Mouse (Mus musculus): ENCODE measurements around the gene Capn12. TPM values are rescaled to one million over a fixed set of nuclear protein-coding genes. Genes with fewer than 3 reads are reported as not detected.

Gene Capn12
- polyA plus RNA-seq, 1 experiment: 0.39 TPM

- H3K36me3 ChIP-seq (ENCODE audit: control insufficient read depth, insufficient read depth): no peaks in the 10 kb centered on the region
- H3K79me3 ChIP-seq (ENCODE audit: low read depth): no peaks in the 10 kb centered on the region
- no peaks in the 10 kb centered on the region for H3K27me3 ChIP-seq (ENCODE audit: control insufficient read depth, insufficient read depth, insufficient read length)
- TF ChIP-seq CEBPB (IDR thresholded peaks at IDR 0.05; ENCODE audit: low read depth) (no peak), CTCF (IDR thresholded peaks at IDR 0.05; ENCODE audit: control insufficient read depth, insufficient read depth, insufficient read length) (no peak), MAX (IDR thresholded peaks at IDR 0.05) (no peak), FOSL1 (IDR thresholded peaks at IDR 0.05; ENCODE audit: insufficient read depth, low read length, poor library complexity, severe bottlenecking) (no peak), MYOD1 (IDR thresholded peaks at IDR 0.05; ENCODE audit: control insufficient read depth, insufficient read length, low read depth) (no peak), USF1 (IDR thresholded peaks at IDR 0.05; ENCODE audit: low read depth) (no peak), MYOG (IDR thresholded peaks at IDR 0.05; ENCODE audit: control insufficient read depth, extremely low read depth, insufficient read length) (no peak)
- H3K4me3 ChIP-seq (ENCODE audit: insufficient read depth, poor library complexity, severe bottlenecking): no peak overlapping the region
- no peaks in the 10 kb centered on the region for H3K79me2 ChIP-seq (ENCODE audit: control insufficient read depth, insufficient read depth)
- no peak overlapping the region for H3ac ChIP-seq (ENCODE audit: control insufficient read depth, insufficient read length, low read depth)
Observed at GRCm38 (mm10) chr7:28847273-28847672, 33.9 kb upstream of the Capn12 start.

GRCm38 (mm10) chr7:28849700-28850236, 31.5 kb upstream of the Capn12 start:
- no peaks in the 10 kb centered on the region for H3K27me3 ChIP-seq (ENCODE audit: control insufficient read depth, insufficient read depth, insufficient read length)
- H3ac ChIP-seq (ENCODE audit: control insufficient read depth, insufficient read length, low read depth): no peak overlapping the region
- TF ChIP-seq USF1 (IDR thresholded peaks at IDR 0.05; ENCODE audit: low read depth) (no peak), CEBPB (IDR thresholded peaks at IDR 0.05; ENCODE audit: low read depth) (no peak), MYOG (IDR thresholded peaks at IDR 0.05; ENCODE audit: control insufficient read depth, extremely low read depth, insufficient read length) (no peak), CTCF (IDR thresholded peaks at IDR 0.05; ENCODE audit: control insufficient read depth, insufficient read depth, insufficient read length) (no peak), FOSL1 (IDR thresholded peaks at IDR 0.05; ENCODE audit: insufficient read depth, low read length, poor library complexity, severe bottlenecking) (no peak), MYOD1 (IDR thresholded peaks at IDR 0.05; ENCODE audit: control insufficient read depth, insufficient read length, low read depth) (no peak), MAX (IDR thresholded peaks at IDR 0.05) (no peak)
- H3K36me3 ChIP-seq (ENCODE audit: control insufficient read depth, insufficient read depth): no peaks in the 10 kb centered on the region
- H3K4me3 ChIP-seq (ENCODE audit: insufficient read depth, poor library complexity, severe bottlenecking): no peak overlapping the region
- no peaks in the 10 kb centered on the region for H3K79me2 ChIP-seq (ENCODE audit: control insufficient read depth, insufficient read depth)
- H3K79me3 ChIP-seq (ENCODE audit: low read depth): no peaks in the 10 kb centered on the region

GRCm38 (mm10) chr7:28850642-28851041, 30.6 kb upstream of the Capn12 start:
- Histone ChIP-seq H3K79me3 (ENCODE audit: low read depth) (no peaks in the 10 kb centered on the region), H3K4me3 (ENCODE audit: insufficient read depth, poor library complexity, severe bottlenecking) (no peak overlapping the region), H3ac (ENCODE audit: control insufficient read depth, insufficient read length, low read depth) (no peak overlapping the region), H3K36me3 (ENCODE audit: control insufficient read depth, insufficient read depth) (no peaks in the 10 kb centered on the region), H3K27me3 (ENCODE audit: control insufficient read depth, insufficient read depth, insufficient read length) (no peaks in the 10 kb centered on the region), H3K79me2 (ENCODE audit: control insufficient read depth, insufficient read depth) (no peaks in the 10 kb centered on the region)
- TF ChIP-seq MYOG (IDR thresholded peaks at IDR 0.05; ENCODE audit: control insufficient read depth, extremely low read depth, insufficient read length) (no peak), MAX (IDR thresholded peaks at IDR 0.05) (no peak), MYOD1 (IDR thresholded peaks at IDR 0.05; ENCODE audit: control insufficient read depth, insufficient read length, low read depth) (no peak), USF1 (IDR thresholded peaks at IDR 0.05; ENCODE audit: low read depth) (no peak), CEBPB (IDR thresholded peaks at IDR 0.05; ENCODE audit: low read depth) (no peak), CTCF (IDR thresholded peaks at IDR 0.05; ENCODE audit: control insufficient read depth, insufficient read depth, insufficient read length) (no peak), FOSL1 (IDR thresholded peaks at IDR 0.05; ENCODE audit: insufficient read depth, low read length, poor library complexity, severe bottlenecking) (no peak)

- Histone ChIP-seq H3K4me3 (ENCODE audit: insufficient read depth, poor library complexity, severe bottlenecking) (no peak overlapping the region), H3K79me2 (ENCODE audit: control insufficient read depth, insufficient read depth) (no peaks in the 10 kb centered on the region), H3K79me3 (ENCODE audit: low read depth) (no peaks in the 10 kb centered on the region), H3K36me3 (ENCODE audit: control insufficient read depth, insufficient read depth) (no peaks in the 10 kb centered on the region), H3K27me3 (ENCODE audit: control insufficient read depth, insufficient read depth, insufficient read length) (no peaks in the 10 kb centered on the region), H3ac (ENCODE audit: control insufficient read depth, insufficient read length, low read depth) (no peak overlapping the region)
- TF ChIP-seq MYOG (IDR thresholded peaks at IDR 0.05; ENCODE audit: control insufficient read depth, extremely low read depth, insufficient read length): no peak
- TF ChIP-seq FOSL1 (IDR thresholded peaks at IDR 0.05; ENCODE audit: insufficient read depth, low read length, poor library complexity, severe bottlenecking): no peak
- TF ChIP-seq MAX (IDR thresholded peaks at IDR 0.05): no peak
- no peak for TF ChIP-seq MYOD1 (IDR thresholded peaks at IDR 0.05; ENCODE audit: control insufficient read depth, insufficient read length, low read depth)
Observed at GRCm38 (mm10) chr7:28859953-28860352, 21.3 kb upstream of the Capn12 start.

- H3K27me3 ChIP-seq (ENCODE audit: control insufficient read depth, insufficient read depth, insufficient read length): no peaks in the 10 kb centered on the region
- no peak overlapping the region for H3K4me3 ChIP-seq (ENCODE audit: insufficient read depth, poor library complexity, severe bottlenecking)
- no peak overlapping the region for H3ac ChIP-seq (ENCODE audit: control insufficient read depth, insufficient read length, low read depth)
- no peaks in the 10 kb centered on the region for H3K36me3 ChIP-seq (ENCODE audit: control insufficient read depth, insufficient read depth)
- H3K79me2 ChIP-seq (ENCODE audit: control insufficient read depth, insufficient read depth): no peaks in the 10 kb centered on the region
- no peak for TF ChIP-seq FOSL1 (IDR thresholded peaks at IDR 0.05; ENCODE audit: insufficient read depth, low read length, poor library complexity, severe bottlenecking)
- TF ChIP-seq MYOG (IDR thresholded peaks at IDR 0.05; ENCODE audit: control insufficient read depth, extremely low read depth, insufficient read length): no peak
- no peak for TF ChIP-seq CEBPB (IDR thresholded peaks at IDR 0.05; ENCODE audit: low read depth)
- no peak for TF ChIP-seq MYOD1 (IDR thresholded peaks at IDR 0.05; ENCODE audit: control insufficient read depth, insufficient read length, low read depth)
- no peak for TF ChIP-seq MAX (IDR thresholded peaks at IDR 0.05)
- TF ChIP-seq CTCF (IDR thresholded peaks at IDR 0.05; ENCODE audit: control insufficient read depth, insufficient read depth, insufficient read length): no peak
- TF ChIP-seq USF1 (IDR thresholded peaks at IDR 0.05; ENCODE audit: low read depth): no peak
- no peaks in the 10 kb centered on the region for H3K79me3 ChIP-seq (ENCODE audit: low read depth)
Observed at GRCm38 (mm10) chr7:28860898-28861297, 20.3 kb upstream of the Capn12 start.

Measured in C2C12 (cell line).